Mouse (Mus musculus) urinary bladder, adult 2 months (tissue): ENCODE results near the gene Qrich1. TPM values are rescaled to one million over a fixed set of nuclear protein-coding genes. Genes with fewer than 3 reads are reported as not detected.
A peak's percentile ranks its signal among the peaks of the same experiment; 100 is the strongest.
"Not testable (repeated sequence)": the region's sequence is repeated elsewhere in the genome, so short reads cannot be mapped to it uniquely, and the experiment has no call there.

ENCODE experiments used
- DNase-seq: peaks from one replicate; pipeline ENCODE4 v3.0.0; 2022; ENCODE audit warnings: low spot score
- polyA plus RNA-seq: library from polyadenylated mRNA; depleted of rRNA; stranded (reverse); fragments of >200 nt; gene quantifications from 2 replicates; pipeline ENCODE4 v1.2.3, GENCODE M21; 2012; rRNA removed

The Qrich1 gene
- polyA plus RNA-seq, 1 experiment: 89.8 TPM

- no peak for DNase-seq
Measured at GRCm38 (mm10) chr9:108587571-108588180, 71.1 kb downstream of the Qrich1 start.

- no peak for DNase-seq
Measured at GRCm38 (mm10) chr9:108589229-108589628, 72.6 kb downstream of the Qrich1 start.

- DNase-seq: no peak
Measured at GRCm38 (mm10) chr9:108591462-108591861, 74.9 kb downstream of the Qrich1 start.

- DNase-seq: no peak
Measured at GRCm38 (mm10) chr9:108594354-108594753, 77.7 kb downstream of the Qrich1 start.

GRCm38 (mm10) chr9:108596998-108597764 lies 80.6 kb downstream of the Qrich1 start, which contains the start of gene P4htm:
P4htm (minus strand) TSS chr9:108597667.
- peak; percentile 60 for DNase-seq

GRCm38 (mm10) chr9:108599021-108599566 lies 82.5 kb downstream of the Qrich1 start:
- no peak for DNase-seq

- no peak for DNase-seq
Measured at GRCm38 (mm10) chr9:108600011-108600410, 83.4 kb downstream of the Qrich1 start.

- no peak for DNase-seq
Measured at GRCm38 (mm10) chr9:108601986-108602385, 85.4 kb downstream of the Qrich1 start.

GRCm38 (mm10) chr9:108607929-108608328 lies 91.3 kb downstream of the Qrich1 start:
- not testable (repeated sequence) for DNase-seq

- no peak for DNase-seq
Measured at GRCm38 (mm10) chr9:108608889-108609288, 92.3 kb downstream of the Qrich1 start.

Other genes starting within 250 kb of the Qrich1 start
- 32.8 and 39.3 TPM in 2 replicates for gene Nicn1, start 226.4 kb upstream of the Qrich1 start, polyA plus RNA-seq
- 34.0 and 35.5 TPM in 2 replicates for gene Amt, start 220.0 kb upstream of the Qrich1 start, polyA plus RNA-seq
- gene Rhoa, start 210.7 kb upstream of the Qrich1 start, polyA plus RNA-seq: 304 and 339 TPM in 2 replicates
- 80.0 and 107 TPM in 2 replicates for gene Tcta, start 210.6 kb upstream of the Qrich1 start, polyA plus RNA-seq
- gene Gpx1, start 177.9 kb upstream of the Qrich1 start, polyA plus RNA-seq: 703 and 735 TPM in 2 replicates
- 64.1 and 77.6 TPM in 2 replicates for gene Usp4, start 169.0 kb upstream of the Qrich1 start, polyA plus RNA-seq
- gene 1700102P08Rik, start 124.0 kb upstream of the Qrich1 start, polyA plus RNA-seq: 0.22 and 0.39 TPM in 2 replicates
- gene Ccdc36, start 88.3 kb upstream of the Qrich1 start, polyA plus RNA-seq: 0.06 TPM in 2 replicates
- not detected in 2 replicates for gene BC048562, start 80.3 kb upstream of the Qrich1 start, polyA plus RNA-seq
- gene Ccdc71, start 56.3 kb upstream of the Qrich1 start, polyA plus RNA-seq: 24.5 and 25.9 TPM in 2 replicates
- gene Klhdc8b, start 55.2 kb upstream of the Qrich1 start, polyA plus RNA-seq: 83.4 and 103 TPM in 2 replicates
- 147 and 181 TPM in 2 replicates for gene Lamb2, start 37.1 kb upstream of the Qrich1 start, polyA plus RNA-seq
- 133 and 144 TPM in 2 replicates for gene Usp19, start 26.2 kb upstream of the Qrich1 start, polyA plus RNA-seq
- gene Qars, start 9.1 kb upstream of the Qrich1 start, polyA plus RNA-seq: 145 and 162 TPM in 2 replicates
- 93.9 and 106 TPM in 2 replicates for gene Impdh2, start 43.5 kb downstream of the Qrich1 start, polyA plus RNA-seq
- gene Ndufaf3, start 50.6 kb downstream of the Qrich1 start, polyA plus RNA-seq: 26.2 and 33.6 TPM in 2 replicates
- 120 and 184 TPM in 2 replicates for gene Dalrd3, start 53.1 kb downstream of the Qrich1 start, polyA plus RNA-seq
- gene Wdr6, start 61.9 kb downstream of the Qrich1 start, polyA plus RNA-seq: 48.9 and 59.1 TPM in 2 replicates
- 21.6 and 21.7 TPM in 2 replicates for gene P4htm, start 80.9 kb downstream of the Qrich1 start, polyA plus RNA-seq
- gene Arih2, start 132.6 kb downstream of the Qrich1 start, polyA plus RNA-seq: 41.1 and 46.2 TPM in 2 replicates
- 28.1 and 29.4 TPM in 2 replicates for gene Slc25a20, start 145.3 kb downstream of the Qrich1 start, polyA plus RNA-seq
- gene Prkar2a, start 172.5 kb downstream of the Qrich1 start, polyA plus RNA-seq: 24.5 and 31.8 TPM in 2 replicates